Mouse (Mus musculus) layer of hippocampus, postnatal 10 days (tissue): ENCODE measurements around the gene Zfp791. TPM values are rescaled to one million over a fixed set of nuclear protein-coding genes. Genes with fewer than 3 reads are reported as not detected.

ENCODE experiments used
- microRNA-seq, 2 experiments: library from miRNA; unstranded; fragments of <30 nt; microRNA quantifications; one replicate each; pipeline ENCODE4 v1.2.0; 2021
- total RNA-seq, 2 experiments: library from RNA; stranded (reverse); gene quantifications; 2 replicates each; pipeline ENCODE4 v1.2.3; 2021

Gene Zfp791
- total RNA-seq, 2 experiments from 2014 or later: 5.1 to 5.3 TPM

Small RNA genes within 50 kb of the gene (microRNA-seq; reads per million reads assigned to microRNA genes)
- 0.39 to 0.45 reads per million in 2 experiments for gene Gm23388
- gene Mir7070: 7.1 to 11.6 reads per million in 2 experiments

Other genes starting within 250 kb of the Zfp791 start
- gene Gcdh, start 229.2 kb downstream of the Zfp791 start, total RNA-seq: 10 to 100 TPM; 31.5 to 33.0 TPM
- not detected for gene Klf1, start 221.2 kb downstream of the Zfp791 start, total RNA-seq
- gene Dnase2a, start 214.5 kb downstream of the Zfp791 start, total RNA-seq: 1 to 10 TPM; 4.2 to 5.2 TPM
- gene Mast1, start 185.7 kb downstream of the Zfp791 start, total RNA-seq: 100 to 1,000 TPM; 162 to 169 TPM
- gene Rtbdn, start 176.1 kb downstream of the Zfp791 start, total RNA-seq: 1 to 10 TPM; 3.1 to 3.6 TPM
- not detected for gene Gm49661, start 153.7 kb downstream of the Zfp791 start, total RNA-seq
- gene Prdx2, start 153.5 kb downstream of the Zfp791 start, total RNA-seq: 100 to 1,000 TPM; 492 to 505 TPM
- 10 to 100 TPM; 36.8 to 44.3 TPM for gene Rnaseh2a, start 153.3 kb downstream of the Zfp791 start, total RNA-seq
- gene Junb, start 144.4 kb downstream of the Zfp791 start, total RNA-seq: 10 to 100 TPM; 33.7 to 34.2 TPM
- 10 to 100 TPM; 14.5 to 15.1 TPM for gene Hook2, start 132.5 kb downstream of the Zfp791 start, total RNA-seq
- not detected for gene Best2, start 108.6 kb downstream of the Zfp791 start, total RNA-seq
- gene Asna1, start 97.8 kb downstream of the Zfp791 start, total RNA-seq: 100 to 1,000 TPM; 110 to 119 TPM
- gene Trir, start 96.3 kb downstream of the Zfp791 start, total RNA-seq: 100 to 1,000 TPM; 151 to 155 TPM
- 100 to 1,000 TPM; 125 to 160 TPM for gene Tnpo2, start 86.2 kb downstream of the Zfp791 start, total RNA-seq
- gene Fbxw9, start 63.0 kb downstream of the Zfp791 start, total RNA-seq: 10 to 100 TPM; 55.4 to 64.6 TPM
- gene Gm5741, start 55.1 kb downstream of the Zfp791 start, total RNA-seq: not detected
- 10 to 100 TPM; 59.9 to 72.1 TPM for gene Dhps, start 51.3 kb downstream of the Zfp791 start, total RNA-seq
- gene Wdr83os, start 42.4 kb downstream of the Zfp791 start, total RNA-seq: 10 to 100 TPM; 60.8 to 61.8 TPM
- 10 to 100 TPM; 26.5 to 30.8 TPM for gene Wdr83, start 41.8 kb downstream of the Zfp791 start, total RNA-seq
- gene Man2b1, start 39.8 kb downstream of the Zfp791 start, total RNA-seq: 10 to 100 TPM; 32.7 to 40.1 TPM
- gene Cks1brt, start 28.8 kb upstream of the Zfp791 start, total RNA-seq: not detected
- not detected for gene Olfr371, start 102.9 kb upstream of the Zfp791 start, total RNA-seq
- gene Orc6, start 176.5 kb upstream of the Zfp791 start, total RNA-seq: 10 to 100 TPM; 43.4 to 43.6 TPM
- 100 to 1,000 TPM; 145 to 148 TPM for gene Vps35, start 176.7 kb upstream of the Zfp791 start, total RNA-seq